Mouse (Mus musculus) cerebellum, adult 2 months (tissue): Measurements from ENCODE around the gene Inf2.

Experiments
- CTCF ChIP-seq: fragments of 200-500 bp; IDR thresholded peaks from 2 replicates; pipeline ENCODE4 v1.5.1; 2011; ENCODE audit warnings: low read depth, mild to moderate bottlenecking, control low read depth, low read length, moderate library complexity, borderline replicate concordance; ENCODE audit not compliant: insufficient read depth
- POLR2A ChIP-seq: fragments of 200-500 bp; IDR thresholded peaks from 2 replicates; pipeline ENCODE4 v1.6.1; 2011; ENCODE audit warnings: low read length, control low read depth, borderline replicate concordance; ENCODE audit not compliant: insufficient read depth

- no peak for TF ChIP-seq CTCF
- no peak for TF ChIP-seq POLR2A
These were observed 9.2 kb upstream of the Inf2 start for GRCm38 (mm10) chr12:112579430-112579829.
